Mouse (Mus musculus) megakaryocyte, adult 5-6 weeks (primary cell): ENCODE data around the gene Iqsec1. TPM values are rescaled to one million over a fixed set of nuclear protein-coding genes. Genes with fewer than 3 reads are reported as not detected.

Experiments used
- ATAC-seq: 2 replicates; pipeline ENCODE4 v1.8.0; 2016; ENCODE audit warnings: mild to moderate bottlenecking, inconsistent platforms; ENCODE audit not compliant: poor library complexity, severe bottlenecking
- total RNA-seq, 2 experiments: library from RNA; stranded (forward) in 1 of 2; stranded (reverse) in 1 of 2; fragments of 153-499, 151-499 nt in 1 of 2; fragments of 221-1000, 200-1000 nt in 1 of 2; gene quantifications; 2 replicates each; pipeline versions ENCODE4 v1.2.3 to v1.2.4; 2015 to 2017

The Iqsec1 gene
- total RNA-seq, 2 experiments from 2014 or later = 12.2 to 58.0 TPM

DNA sequence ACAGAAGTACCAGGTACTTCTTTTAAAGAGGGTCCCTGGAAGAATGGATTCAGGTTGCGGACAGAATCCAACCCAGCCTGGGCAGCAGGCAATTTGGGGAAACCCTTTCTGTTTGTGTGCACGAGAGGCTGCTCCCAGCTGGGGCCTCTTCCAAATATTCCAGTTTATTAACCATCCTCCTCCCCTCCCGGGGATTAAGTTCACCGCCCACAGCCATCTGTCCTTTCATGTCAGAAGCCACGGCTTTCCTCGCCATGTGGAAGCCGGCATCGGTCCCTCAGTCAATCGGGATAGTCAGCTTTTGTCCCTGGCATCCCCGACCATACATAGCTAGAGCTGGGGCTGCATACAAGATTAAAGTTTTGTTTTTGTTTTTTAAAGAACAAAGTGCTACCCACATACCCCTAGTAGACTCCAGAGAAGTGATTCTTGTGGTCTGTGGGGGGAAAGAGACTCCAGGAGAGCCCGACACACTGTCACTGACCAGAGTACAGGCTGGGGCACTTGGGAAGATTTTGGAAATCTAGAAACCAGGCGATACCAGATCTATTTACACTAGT lies 276.9 kb downstream of the Iqsec1 start:
- ATAC-seq = no peak

DNA sequence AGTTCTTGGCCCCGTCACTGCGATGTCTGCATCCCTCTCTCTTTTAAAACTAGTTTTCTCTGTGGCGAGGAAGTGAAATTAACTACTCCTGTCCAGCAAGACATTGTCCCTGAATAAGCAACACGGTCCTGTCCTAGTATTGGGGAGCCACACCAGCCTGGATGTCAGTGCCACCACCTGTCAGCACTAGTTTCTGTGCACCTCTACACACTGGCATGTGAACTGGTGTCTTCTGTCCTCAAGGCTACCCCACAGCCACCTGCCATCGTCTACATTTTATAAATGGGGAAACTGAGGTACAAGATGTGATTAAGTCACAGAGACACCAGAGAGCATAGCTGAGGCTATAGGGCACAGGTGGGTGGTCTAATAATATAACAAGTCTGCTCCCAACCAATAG lies 277.7 kb downstream of the Iqsec1 start:
- no peak for ATAC-seq

DNA sequence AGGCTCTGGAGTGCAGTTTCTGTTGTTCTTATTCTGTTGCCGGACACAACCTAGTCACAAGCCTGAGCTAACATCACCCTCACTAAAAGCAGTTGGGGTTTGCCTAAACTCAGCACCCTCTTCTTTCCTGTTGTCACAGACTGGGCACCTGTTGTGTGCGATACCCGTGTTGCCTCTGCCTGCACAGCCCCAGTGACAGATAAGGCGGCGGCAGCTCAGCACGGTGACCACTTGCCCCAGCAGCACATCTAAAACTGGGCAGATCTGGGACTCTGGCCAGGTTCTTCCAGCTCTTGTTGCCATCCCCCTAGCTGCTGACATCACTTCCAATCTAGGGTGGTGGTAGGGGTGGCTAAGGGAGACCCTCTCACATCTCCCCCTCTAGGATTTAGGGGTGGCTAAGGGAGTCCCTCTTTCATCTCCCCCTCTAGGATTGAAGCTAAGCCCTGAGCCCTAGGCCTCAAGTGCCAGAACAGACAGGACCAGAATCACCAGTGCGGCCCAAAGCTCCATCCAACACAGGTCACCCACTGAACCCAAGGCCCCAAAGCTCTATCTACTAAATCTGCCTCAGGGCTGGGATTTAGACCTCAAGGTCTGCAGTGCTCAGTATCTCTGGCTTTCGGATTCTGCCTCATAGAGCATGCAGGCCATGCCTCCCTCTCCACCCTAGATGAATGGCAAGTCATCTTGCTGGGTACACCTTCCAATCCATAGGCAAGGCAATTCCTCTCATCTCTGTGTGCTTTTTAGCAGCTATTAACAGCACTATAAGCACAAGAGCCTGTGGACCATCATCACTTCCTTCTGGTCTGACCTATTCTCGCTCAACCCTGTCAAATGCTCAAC lies 278.3 kb downstream of the Iqsec1 start:
- ATAC-seq = 0 out of 2 replicates have a peak, but pooled peaks have one; percentile 19

DNA sequence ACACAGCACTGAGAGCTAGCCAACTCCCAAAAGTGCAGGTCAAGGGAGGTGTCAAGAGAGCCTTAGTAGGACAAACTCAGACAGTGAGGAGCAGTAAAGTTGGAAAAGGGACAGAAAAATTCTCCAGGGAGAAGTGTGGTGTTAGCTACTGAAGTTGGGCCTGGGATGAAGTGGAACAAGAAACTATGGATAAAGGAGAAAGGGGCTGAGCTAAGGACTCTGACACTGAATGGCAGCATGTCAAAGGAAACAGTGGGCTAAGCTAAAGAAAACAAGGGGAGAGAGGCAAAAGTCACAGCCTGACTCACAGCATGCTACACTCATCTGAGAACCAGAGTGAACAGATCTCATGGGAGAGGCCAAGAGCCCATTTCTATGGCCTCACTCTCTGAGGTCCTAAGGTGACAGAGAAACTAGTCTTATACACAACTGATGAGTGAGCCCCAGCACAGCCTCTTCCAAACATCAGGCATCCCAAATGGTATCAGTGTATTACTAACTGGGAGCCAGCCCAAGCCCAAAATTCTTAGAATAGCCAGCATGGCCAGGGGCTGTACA lies 280.3 kb downstream of the Iqsec1 start:
- no peak for ATAC-seq

DNA sequence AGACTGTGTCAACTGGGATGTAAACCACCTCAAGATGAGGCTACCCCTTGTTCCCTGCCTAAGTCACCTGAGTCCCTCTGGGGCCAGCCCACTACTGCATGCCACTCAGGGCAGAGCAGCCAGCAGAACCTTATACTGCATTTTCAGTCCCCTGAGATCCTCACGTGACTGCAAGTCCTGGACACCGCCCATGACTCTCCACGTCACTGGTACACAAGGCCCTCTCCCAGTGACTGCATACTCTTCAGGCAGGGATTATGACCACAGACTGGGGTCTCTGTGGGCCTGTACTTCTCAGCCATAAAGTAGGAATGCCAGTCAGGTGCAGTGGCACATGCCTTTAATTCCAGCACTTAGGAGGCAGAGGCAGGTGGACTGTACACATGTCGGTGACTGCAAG lies 281.3 kb downstream of the Iqsec1 start:
- ATAC-seq = no peak

DNA sequence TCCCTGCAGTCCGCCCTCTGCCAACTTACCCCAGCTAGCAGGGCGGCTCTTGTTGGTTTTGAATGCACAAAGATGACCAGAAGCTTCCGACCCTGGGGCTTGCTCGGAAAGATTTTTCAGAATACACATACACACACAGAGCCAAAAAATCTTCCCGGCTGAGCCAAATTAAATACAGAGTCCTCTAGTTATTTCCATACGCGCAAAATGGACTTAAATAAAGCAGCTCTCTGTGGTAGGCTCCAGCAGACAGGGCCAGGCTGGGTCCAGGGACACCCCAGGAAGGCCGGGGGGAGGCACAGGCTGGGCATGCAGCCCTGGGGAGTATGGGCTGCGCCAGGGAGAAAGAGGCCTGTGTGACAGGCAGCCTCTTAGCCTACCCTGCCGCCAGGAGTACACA lies 282.0 kb downstream of the Iqsec1 start:
- no peak for ATAC-seq

DNA sequence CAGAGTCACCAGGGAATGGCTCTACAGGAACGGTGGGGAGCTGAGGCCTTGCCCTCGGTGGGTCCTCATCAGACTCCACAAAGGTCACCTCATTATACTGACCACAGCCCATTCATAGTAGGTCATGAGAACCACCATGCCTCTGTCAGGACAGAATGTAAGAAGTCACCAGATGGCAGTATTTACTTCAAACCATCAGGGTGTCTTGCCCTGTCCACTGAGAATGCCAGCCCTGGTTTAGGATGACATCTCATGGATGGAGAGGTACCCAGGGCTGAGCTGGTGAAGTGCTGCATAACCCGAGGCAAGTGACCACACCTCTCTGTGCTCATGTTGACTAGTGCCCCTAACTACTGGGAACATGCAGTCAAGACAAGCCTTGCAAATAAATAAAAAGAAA lies 282.7 kb downstream of the Iqsec1 start:
- ATAC-seq = no peak

DNA sequence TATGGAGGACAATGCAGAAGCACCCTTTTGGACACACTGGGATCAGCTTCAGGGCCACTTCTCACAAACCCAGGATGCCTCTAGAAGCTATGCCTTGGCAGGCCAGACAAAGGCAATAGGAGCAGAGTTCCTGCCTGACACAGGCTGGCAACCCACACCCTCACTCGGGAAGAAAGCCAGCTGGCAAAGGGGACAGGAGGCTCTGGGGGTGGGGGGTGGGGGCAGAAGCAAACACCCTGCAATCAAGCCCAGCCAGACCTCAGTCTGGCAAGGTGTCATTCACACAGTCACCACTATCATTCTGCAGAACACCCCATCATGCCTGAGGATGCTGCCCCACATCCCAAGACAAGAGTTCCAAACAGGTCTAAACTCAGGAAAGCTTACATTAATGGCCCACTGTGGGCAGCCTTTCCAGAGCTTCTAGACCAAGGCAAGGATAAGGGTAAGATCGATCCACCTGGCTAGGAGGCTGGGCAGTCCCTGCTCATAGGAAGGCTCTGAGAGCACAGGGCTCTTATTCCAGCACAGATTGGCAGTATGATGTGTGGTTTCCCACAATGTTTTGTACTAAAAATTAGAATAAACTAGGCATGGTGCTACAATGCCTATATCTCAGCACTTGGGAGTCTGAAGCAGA lies 283.7 kb downstream of the Iqsec1 start:
- no peak for ATAC-seq

DNA sequence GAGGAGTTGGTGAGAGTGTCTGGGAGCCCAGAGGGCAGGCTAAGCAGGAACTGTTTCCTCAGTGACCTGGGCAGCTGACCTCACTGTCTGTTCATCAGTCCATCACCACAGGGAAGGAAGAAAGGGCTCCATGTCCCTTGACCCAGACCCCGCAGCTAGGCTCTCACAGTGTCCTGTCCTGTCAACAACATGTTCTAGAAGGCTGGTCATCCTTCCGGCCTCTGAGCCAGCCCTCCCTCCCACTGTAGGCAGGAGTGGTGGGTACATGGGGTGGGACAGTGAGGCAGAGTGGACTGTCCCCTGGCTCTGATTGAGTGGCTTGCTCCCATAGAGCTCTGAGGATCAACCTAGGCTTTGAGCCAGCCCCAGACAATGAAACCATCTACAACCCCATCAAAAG lies 284.7 kb downstream of the Iqsec1 start:
- ATAC-seq = no peak

DNA sequence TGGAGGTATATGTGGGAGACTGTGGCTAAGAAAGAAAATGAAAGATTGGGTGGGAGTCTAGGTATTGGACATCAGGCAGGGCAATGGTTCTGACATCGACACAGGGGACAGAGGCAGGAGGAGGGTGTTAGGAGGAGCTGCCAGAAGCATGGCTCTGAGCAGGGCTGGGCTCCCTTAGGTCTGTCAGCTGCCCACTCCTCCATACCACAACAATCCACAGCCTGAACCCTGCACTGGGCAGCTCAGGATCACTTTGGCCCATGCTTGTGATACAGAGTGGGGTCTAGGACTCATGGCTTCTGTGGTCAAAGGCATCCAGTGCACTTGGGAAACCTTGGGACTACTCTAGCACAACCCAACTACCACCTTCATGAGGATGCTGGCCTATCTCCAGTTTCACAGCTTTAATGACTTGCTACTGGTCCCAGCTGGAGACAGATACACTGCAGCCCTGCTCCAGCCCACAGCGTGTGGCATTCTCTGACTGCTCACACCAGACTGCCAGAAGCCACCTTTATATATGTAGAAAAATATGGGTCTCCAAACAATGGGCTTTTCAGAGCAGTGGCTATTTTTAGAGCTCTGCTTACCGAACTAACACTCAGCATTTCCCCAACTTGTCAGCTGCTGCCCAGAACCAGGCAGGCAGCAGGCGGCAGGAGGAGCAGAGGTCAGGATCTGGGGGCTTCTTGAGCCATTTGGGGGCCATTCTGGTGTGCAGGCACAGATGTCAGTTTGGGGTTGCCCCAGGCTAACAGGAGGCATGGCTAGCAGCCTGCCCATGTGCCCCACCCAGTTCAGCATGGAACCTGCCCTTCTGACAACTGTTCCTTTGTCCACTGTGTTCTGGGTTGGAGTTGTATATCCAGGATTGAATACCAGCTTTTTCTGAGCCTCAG lies 285.4 kb downstream of the Iqsec1 start:
- no peak for ATAC-seq

DNA sequence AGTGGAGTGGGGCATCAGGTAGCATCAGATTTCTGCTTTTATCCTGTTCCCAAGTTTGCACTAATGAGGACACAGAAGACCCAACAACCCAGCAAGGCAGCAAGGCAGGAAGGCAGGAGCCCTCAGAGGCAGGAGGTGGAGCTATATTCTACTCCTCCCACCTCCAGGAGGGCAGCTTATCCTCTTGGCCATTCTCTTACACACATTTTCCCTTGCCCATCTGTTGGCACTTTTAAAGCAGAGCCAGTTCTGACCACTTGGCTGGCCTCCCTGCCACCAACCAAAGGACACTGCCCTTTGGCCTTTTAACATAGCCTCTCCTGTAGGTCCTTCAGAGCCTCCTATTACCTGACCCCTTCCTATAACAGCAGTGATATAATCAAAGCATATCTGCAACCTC lies 286.3 kb downstream of the Iqsec1 start:
- no peak for ATAC-seq

DNA sequence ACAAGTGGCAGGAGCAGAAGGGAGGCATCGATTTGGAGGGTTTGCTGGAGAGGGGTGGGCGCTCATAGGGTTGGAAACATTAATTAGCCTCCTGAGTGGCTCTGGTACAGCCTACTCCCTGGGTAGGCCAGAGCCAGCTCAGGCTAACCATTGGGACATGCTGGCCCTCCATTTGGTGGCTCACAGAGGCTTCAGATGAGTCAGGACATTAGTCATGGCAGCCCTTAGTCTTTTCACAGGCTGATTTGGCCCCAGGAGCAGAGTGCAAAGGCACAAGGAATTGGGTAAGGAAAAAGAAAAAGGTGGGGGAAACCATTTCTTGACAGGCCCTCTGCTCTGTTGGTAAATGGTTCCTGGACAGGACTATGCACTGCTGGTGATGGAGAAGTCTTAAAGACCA lies 287.1 kb downstream of the Iqsec1 start:
- ATAC-seq = no peak

DNA sequence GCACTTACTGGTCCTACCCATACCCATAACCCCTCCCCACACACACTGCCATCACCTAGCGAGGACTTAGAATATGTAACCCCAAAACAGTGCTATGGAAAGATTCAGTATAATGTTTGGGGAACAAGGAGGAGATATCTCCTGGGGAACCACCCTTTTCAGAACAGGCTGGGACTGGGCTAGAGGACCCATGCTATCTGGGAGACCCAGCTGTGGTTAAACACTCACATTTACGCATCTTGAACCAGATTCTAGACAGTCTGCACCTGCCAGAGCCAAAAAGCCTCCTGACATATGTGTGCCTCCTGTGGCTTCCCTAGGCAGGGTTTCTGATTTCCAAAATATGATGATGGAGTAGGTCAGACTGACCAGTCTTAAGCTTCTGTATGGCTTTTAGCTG lies 287.7 kb downstream of the Iqsec1 start:
- no peak for ATAC-seq

DNA sequence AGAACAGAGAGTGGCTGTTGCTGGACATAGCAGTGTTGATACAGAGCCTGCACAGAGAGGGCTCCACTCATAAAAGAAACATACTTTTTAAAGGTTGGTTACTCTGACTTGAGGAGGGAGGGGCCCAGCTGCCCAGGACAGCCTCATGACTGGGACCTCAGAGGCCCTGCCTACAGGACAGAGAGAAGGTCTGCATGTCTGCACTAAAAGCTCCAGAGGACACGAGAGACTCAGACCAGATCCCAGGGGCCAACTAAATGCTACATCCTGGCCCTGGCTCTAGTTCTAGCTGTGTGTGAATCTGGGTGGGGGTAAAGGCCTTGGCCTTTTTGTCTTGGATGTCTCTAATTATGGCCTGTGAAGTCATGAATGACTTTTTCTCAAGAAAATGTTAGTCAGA lies 288.4 kb downstream of the Iqsec1 start:
- no peak for ATAC-seq

DNA sequence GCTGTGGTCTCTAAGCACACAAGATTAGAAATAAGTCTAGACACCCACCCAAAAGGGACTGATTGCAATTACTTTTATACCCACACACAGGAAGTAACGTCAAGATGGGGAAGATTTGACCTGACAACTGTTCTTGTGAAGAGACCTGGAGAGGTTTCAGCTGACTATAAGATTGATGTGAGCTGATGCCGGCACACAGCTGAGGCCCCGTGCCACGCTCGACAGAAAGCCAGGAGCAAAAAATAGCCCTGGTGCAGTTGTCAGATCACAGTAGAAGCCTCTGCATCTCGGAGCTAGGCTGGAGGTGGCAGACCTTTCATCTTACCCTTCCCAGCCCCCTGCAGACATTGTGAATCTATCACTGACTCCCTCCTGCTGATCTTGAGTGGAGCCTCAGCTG lies 289.6 kb downstream of the Iqsec1 start:
- ATAC-seq = no peak

DNA sequence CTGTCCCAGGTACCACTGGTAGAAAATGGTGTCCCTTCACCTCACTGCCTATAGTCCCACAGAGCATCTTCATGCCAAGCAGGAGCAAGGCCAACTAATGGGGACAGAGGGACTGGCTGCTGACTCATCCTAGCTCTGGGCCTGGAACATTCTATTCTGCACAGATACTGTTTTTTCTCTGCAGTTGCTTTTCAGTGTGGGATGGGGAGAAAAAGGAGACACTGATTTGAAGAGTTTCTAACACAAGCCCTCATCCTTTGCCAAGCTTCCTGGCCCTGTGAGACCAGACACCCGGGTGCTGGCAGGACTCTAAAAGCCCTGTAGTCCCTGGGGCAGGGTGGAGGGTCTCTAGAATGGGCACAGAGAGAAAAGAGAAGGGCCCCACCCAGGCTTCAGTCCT lies 292.7 kb downstream of the Iqsec1 start:
- no peak for ATAC-seq

DNA sequence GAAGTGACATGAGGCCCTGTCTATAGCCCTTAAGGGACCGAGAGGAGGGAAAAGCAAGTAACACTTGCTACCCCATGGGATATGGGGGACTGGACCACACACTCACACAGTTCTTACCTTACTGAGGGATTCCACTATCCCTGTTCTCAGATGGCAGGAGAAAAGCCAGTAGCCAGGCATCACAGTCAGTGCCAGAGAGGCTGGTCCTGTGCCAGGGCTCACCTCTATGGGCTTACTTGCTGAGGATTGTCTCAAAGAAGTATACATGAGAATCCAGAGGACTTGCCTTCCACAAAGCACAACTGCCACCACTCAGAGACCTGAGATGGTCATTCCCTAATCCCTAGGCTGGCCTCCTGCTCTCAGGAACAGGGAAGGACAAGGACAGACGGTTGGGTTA lies 296.1 kb downstream of the Iqsec1 start:
- no peak for ATAC-seq

DNA sequence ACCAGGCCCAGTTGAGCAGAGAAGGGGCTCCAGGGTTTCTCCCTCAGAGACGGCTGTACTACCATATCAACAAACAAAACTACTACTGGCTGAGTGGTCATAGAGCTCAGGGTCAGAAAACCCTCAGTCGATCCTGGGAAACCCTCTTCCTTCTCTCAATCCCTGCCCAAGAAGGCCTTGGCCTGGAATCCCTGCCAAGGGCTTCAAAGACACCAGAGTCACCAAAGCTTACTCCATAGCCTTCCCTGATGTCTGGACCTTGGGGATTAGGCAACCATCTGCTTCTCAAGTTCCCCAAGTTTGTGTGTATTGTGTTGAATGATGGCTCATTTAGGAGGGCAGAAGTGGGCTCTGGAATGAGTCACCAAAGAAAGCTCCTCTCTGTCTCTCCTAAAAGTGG lies 296.6 kb downstream of the Iqsec1 start:
- ATAC-seq = no peak

DNA sequence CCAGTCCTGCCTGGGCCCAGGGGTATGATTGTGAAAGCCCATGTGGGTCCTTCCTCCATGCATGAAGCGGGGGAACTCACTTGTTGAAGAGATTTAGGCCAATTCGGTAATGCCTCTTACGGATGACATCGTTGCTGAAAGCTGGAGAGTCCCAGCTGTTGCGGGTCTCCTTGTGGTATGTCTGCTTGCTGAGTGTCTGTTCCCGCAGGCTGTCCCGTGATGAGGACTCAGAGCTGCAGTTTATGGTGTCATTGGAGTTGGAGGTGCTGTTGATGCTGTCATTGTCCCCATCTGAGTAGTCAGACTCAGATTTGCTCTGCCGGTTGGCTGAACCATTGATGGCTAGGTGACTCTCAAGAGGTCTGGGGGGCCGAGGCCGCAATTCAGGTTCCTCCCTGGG lies 299.0 kb downstream of the Iqsec1 start:
- ATAC-seq = no peak

DNA sequence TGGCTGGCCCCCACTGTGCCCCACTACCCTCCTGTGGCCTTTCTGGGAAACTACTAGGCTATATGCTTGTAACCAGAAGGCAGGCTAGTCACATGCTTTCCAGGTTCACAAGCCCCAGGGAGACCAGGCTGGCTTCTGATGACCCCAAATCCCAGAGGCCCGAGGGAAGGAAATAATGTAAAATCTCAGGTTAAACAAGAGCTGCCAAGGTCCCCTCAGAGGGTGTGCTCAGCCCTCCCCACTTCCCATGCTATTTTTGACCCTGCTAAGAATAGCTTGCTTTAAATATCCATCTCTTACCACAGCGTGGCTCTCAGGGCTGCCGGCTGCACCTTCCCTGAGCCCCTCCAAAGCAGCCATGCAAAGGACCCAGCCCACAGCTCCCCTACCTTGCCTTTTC lies 299.7 kb downstream of the Iqsec1 start:
- ATAC-seq = no peak

DNA sequence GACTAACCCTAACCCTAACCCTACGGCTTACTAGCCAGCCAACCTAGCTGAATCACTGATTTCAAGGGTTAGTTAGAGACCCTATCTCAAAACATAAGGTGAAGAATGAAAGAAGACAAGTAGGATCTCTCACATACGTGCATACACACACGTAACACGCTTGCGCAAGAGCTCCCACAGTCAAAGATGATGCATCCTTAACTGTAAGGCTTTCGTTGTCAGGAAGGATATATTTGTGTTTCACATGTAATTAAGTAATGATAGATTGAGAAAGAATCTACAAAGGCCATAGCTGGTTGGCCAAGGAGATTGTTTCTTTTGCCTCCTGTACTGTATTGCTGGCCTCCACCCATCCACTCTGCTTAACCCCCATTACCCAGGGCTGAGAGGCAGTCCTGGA lies 300.5 kb downstream of the Iqsec1 start:
- peak; percentile 28 for ATAC-seq
